Mouse (Mus musculus): ENCODE results near the gene Rbm8a.

- TF ChIP-seq CTCF (IDR thresholded peaks at IDR 0.05; ENCODE audit: extremely low read depth, insufficient read length, insufficient replicate concordance, low read depth, low read length) (no peak), POLR2A (IDR thresholded peaks at IDR 0.05; ENCODE audit: low read depth, low read length) (no peak)
Measured at GRCm38 (mm10) chr3:96678456-96678855, 48.7 kb downstream of the Rbm8a start.

Measured in small intestine, adult 2 months (tissue).